Comparison of ENCODE assay signal across 8 mouse cellular contexts in the genomic region with DNA sequence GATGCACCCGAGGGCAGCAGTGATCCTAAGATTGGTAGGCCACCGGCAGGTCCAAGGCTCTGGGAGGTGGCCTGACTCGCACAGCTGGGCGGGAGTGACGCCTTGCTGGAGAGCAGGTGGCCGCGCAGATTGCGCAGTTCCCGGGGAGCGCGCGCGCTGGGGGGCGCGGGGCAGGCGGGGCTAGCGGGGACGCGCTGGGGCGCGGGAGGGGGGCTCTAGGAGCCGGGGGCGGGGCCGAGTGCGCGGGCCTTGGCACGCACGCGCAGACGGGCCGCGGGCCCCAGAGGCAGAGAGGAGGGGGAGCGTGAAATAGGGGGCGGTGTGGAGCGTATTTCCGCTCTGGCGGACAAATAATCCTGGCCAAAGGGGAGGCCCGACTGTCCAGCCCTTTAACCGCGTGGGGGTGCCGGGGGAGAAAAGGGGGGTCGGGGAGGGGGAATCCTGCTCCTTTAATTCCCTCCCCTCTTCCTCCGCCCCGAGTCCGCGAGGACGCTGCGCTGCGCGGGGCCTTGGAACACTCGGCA. TPM values are rescaled to one million over a fixed set of nuclear protein-coding genes. Genes with fewer than 3 reads are reported as not detected.
DNase-seq lines count a peak whose midpoint lies in the region; ATAC-seq and TF ChIP-seq lines count a peak whose summit lies in the region.

No protein-coding gene starts in this region.

- under 1% methylated on average over 46 of the region's 51 CpGs for WGBS in embryonic facial prominence, embryonic 10.5 days
- under 1% methylated on average over 31 of the region's 51 CpGs for WGBS in intestine, postnatal 0 days
- WGBS in midbrain, embryonic 11.5 days: 0% methylated on average over 39 of the region's 51 CpGs

- no peaks in the 10 kb centered on the region for H3K27me3 ChIP-seq in embryonic facial prominence, embryonic 10.5 days (replicated peaks; ENCODE audit: low read depth, poor library complexity, severe bottlenecking)
- H3K27me3 ChIP-seq in intestine, postnatal 0 days (replicated peaks; ENCODE audit: control insufficient read depth, insufficient read depth, low read length): no peaks in the 10 kb centered on the region
- H3K27me3 ChIP-seq in midbrain, embryonic 11.5 days (ENCODE audit: control insufficient read depth, insufficient read depth, low read length): no peaks in the 10 kb centered on the region

- peak overlapping the region; percentile 97 for H3K4me2 ChIP-seq in intestine, postnatal 0 days (replicated peaks; ENCODE audit: low read depth)
- peak overlapping the region; percentile 66 for H3K4me2 ChIP-seq in midbrain, embryonic 11.5 days

- H3K27ac ChIP-seq in embryonic facial prominence, embryonic 10.5 days (replicated peaks): peak overlapping the region; percentile 99
- H3K27ac ChIP-seq in intestine, postnatal 0 days (ENCODE audit: low read depth, low read length): peak overlapping the region; percentile 89
- peak overlapping the region; percentile 83 for H3K27ac ChIP-seq in midbrain, embryonic 11.5 days (ENCODE audit: low read depth, low read length)

- H3K36me3 ChIP-seq in embryonic facial prominence, embryonic 10.5 days (replicated peaks): peaks cover 18% of the 10 kb centered on the region
- H3K36me3 ChIP-seq in intestine, postnatal 0 days (ENCODE audit: control insufficient read depth, insufficient read depth): no peaks in the 10 kb centered on the region; the same call in 1 of the 2 replicates
- peaks cover 9% of the 10 kb centered on the region for H3K36me3 ChIP-seq in midbrain, embryonic 11.5 days (ENCODE audit: control insufficient read depth, insufficient read depth, low read length)

- peak; percentile 77 for ATAC-seq in granulocyte monocyte progenitor cell, adult 5-6 weeks (replicated peaks; ENCODE audit: poor library complexity, severe bottlenecking)
- ATAC-seq in intestine, postnatal 0 days: peak; percentile 77
- ATAC-seq in midbrain, embryonic 11.5 days (ENCODE audit: low FRiP score): peak; percentile 88

- peak overlapping the region; percentile 77 for H3K9ac ChIP-seq in intestine, postnatal 0 days (ENCODE audit: low read depth, low read length)
- H3K9ac ChIP-seq in midbrain, embryonic 11.5 days (ENCODE audit: low read length): peak overlapping the region; percentile 97

- H3K4me3 ChIP-seq in embryonic facial prominence, embryonic 10.5 days: peak overlapping the region; percentile 99
- peak overlapping the region; percentile 68 for H3K4me3 ChIP-seq in intestine, postnatal 0 days (ENCODE audit: low read depth, low read length)
- H3K4me3 ChIP-seq in midbrain, embryonic 11.5 days (ENCODE audit: low read depth, low read length): peak overlapping the region; percentile 86

- peaks cover 46% of the 10 kb centered on the region for H3K4me1 ChIP-seq in embryonic facial prominence, embryonic 10.5 days
- H3K4me1 ChIP-seq in intestine, postnatal 0 days (replicated peaks; ENCODE audit: control insufficient read depth, insufficient read depth, low read length): no peaks in the 10 kb centered on the region
- H3K4me1 ChIP-seq in midbrain, embryonic 11.5 days (ENCODE audit: control insufficient read depth, insufficient read depth, low read length): peaks cover 24% of the 10 kb centered on the region

- intact Hi-C loops in left cerebral cortex, postnatal 4 days (cut with DNase I): loop anchor here (5.0 kb wide), 1 partner anchor 42 kb away; the partner anchor contains the start of genes Nelfe and Skiv2l

- peak; percentile 45 for TF ChIP-seq CTCF in intestine, postnatal 0 days (IDR thresholded peaks at IDR 0.05; ENCODE audit: low read depth)

- H3K9me3 ChIP-seq in embryonic facial prominence, embryonic 10.5 days: peaks cover 4% of the 10 kb centered on the region; the same call in 1 of the 2 replicates
- H3K9me3 ChIP-seq in intestine, postnatal 0 days (ENCODE audit: control insufficient read depth): no peaks in the 10 kb centered on the region
- H3K9me3 ChIP-seq in midbrain, embryonic 11.5 days (ENCODE audit: control insufficient read depth, low read length): no peaks in the 10 kb centered on the region

- DNase-seq in adrenal gland, postnatal 14 days: peak; percentile 97
- DNase-seq in embryonic facial prominence, embryonic 10.5 days (ENCODE audit: low spot score): peak; percentile 98
- DNase-seq in left cerebral cortex, postnatal 4 days: peak; percentile 98
- DNase-seq in midbrain, embryonic 11.5 days (ENCODE audit: low spot score, missing footprints): peak; percentile 100
- peak; percentile 98 for DNase-seq in right cerebral cortex, postnatal 4 days
- peak; percentile 96 for DNase-seq in yolk sac, embryonic 10.5 days (ENCODE audit: low spot score)

RNA-seq across cellular contexts. Expression of gene C2, which starts 3.9 kb away (rescaled TPM):
- total RNA-seq in adrenal gland, postnatal 14 days (2021): 43.2 and 54.5 TPM in 2 replicates
- 0.55 and 1.6 TPM in 2 replicates for polyA plus RNA-seq in embryonic facial prominence, embryonic 10.5 days (2016; fragmentation: Nextera tagmentation; extraction: Ambion mirVana)
- total RNA-seq in granulocyte monocyte progenitor cell, adult 5-6 weeks (2014; fragmentation: Nextera tagmentation): 1.5 and 7.7 TPM in 2 replicates
- total RNA-seq in granulocyte monocyte progenitor cell, adult 5-6 weeks (2017): 0.47 TPM in 1 of 2 replicates, not detected in the other
- polyA plus RNA-seq in intestine, postnatal 0 days (2015; fragmentation: Nextera tagmentation; extraction: Ambion mirVana): 60.3 and 66.2 TPM in 2 replicates
- total RNA-seq in left cerebral cortex, postnatal 4 days (2021): 1 to 10 TPM; 2.1 to 3.2 TPM
- 0.83 and 1.5 TPM in 2 replicates for polyA plus RNA-seq in midbrain, embryonic 11.5 days (2014; fragmentation: Nextera tagmentation; extraction: Ambion mirVana)

RNA-seq across cellular contexts. Expression of gene Ehmt2, which starts 4.1 kb away (rescaled TPM):
- total RNA-seq in adrenal gland, postnatal 14 days (2021): 112 and 134 TPM in 2 replicates
- 96.5 and 103 TPM in 2 replicates for polyA plus RNA-seq in embryonic facial prominence, embryonic 10.5 days (2016; fragmentation: Nextera tagmentation; extraction: Ambion mirVana)
- 78.2 and 87.0 TPM in 2 replicates for total RNA-seq in granulocyte monocyte progenitor cell, adult 5-6 weeks (2014; fragmentation: Nextera tagmentation)
- total RNA-seq in granulocyte monocyte progenitor cell, adult 5-6 weeks (2017): 90.9 and 120 TPM in 2 replicates
- 35.8 and 40.3 TPM in 2 replicates for polyA plus RNA-seq in intestine, postnatal 0 days (2015; fragmentation: Nextera tagmentation; extraction: Ambion mirVana)
- total RNA-seq in left cerebral cortex, postnatal 4 days (2021): 100 to 1,000 TPM; 232 to 251 TPM
- 56.9 and 60.5 TPM in 2 replicates for polyA plus RNA-seq in midbrain, embryonic 11.5 days (2014; fragmentation: Nextera tagmentation; extraction: Ambion mirVana)

RNA-seq across cellular contexts. Expression of gene Gm20547, which starts 12.3 kb away (rescaled TPM):
- total RNA-seq in adrenal gland, postnatal 14 days (2021): not detected in 2 replicates
- polyA plus RNA-seq in embryonic facial prominence, embryonic 10.5 days (2016; fragmentation: Nextera tagmentation; extraction: Ambion mirVana): not detected in 2 replicates
- total RNA-seq in granulocyte monocyte progenitor cell, adult 5-6 weeks (2014; fragmentation: Nextera tagmentation): not detected in 2 replicates
- total RNA-seq in granulocyte monocyte progenitor cell, adult 5-6 weeks (2017): not detected in 2 replicates
- polyA plus RNA-seq in intestine, postnatal 0 days (2015; fragmentation: Nextera tagmentation; extraction: Ambion mirVana): not detected in 2 replicates
- total RNA-seq in left cerebral cortex, postnatal 4 days (2021): not detected
- polyA plus RNA-seq in midbrain, embryonic 11.5 days (2014; fragmentation: Nextera tagmentation; extraction: Ambion mirVana): 0.05 and 0.15 TPM in 2 replicates

RNA-seq across cellular contexts. Expression of gene Zbtb12, which starts 14.9 kb away (rescaled TPM):
- total RNA-seq in adrenal gland, postnatal 14 days (2021): 13.8 and 15.2 TPM in 2 replicates
- 4.8 and 6.2 TPM in 2 replicates for polyA plus RNA-seq in embryonic facial prominence, embryonic 10.5 days (2016; fragmentation: Nextera tagmentation; extraction: Ambion mirVana)
- total RNA-seq in granulocyte monocyte progenitor cell, adult 5-6 weeks (2014; fragmentation: Nextera tagmentation): 12.2 and 14.2 TPM in 2 replicates
- 13.3 and 15.3 TPM in 2 replicates for total RNA-seq in granulocyte monocyte progenitor cell, adult 5-6 weeks (2017)
- 0.74 and 1.1 TPM in 2 replicates for polyA plus RNA-seq in intestine, postnatal 0 days (2015; fragmentation: Nextera tagmentation; extraction: Ambion mirVana)
- total RNA-seq in left cerebral cortex, postnatal 4 days (2021): 10 to 100 TPM; 35.4 to 38.3 TPM
- 2.5 and 2.9 TPM in 2 replicates for polyA plus RNA-seq in midbrain, embryonic 11.5 days (2014; fragmentation: Nextera tagmentation; extraction: Ambion mirVana)

RNA-seq across cellular contexts. Expression of gene Slc44a4, which starts 20.1 kb away (rescaled TPM):
- 1.5 and 1.7 TPM in 2 replicates for total RNA-seq in adrenal gland, postnatal 14 days (2021)
- polyA plus RNA-seq in embryonic facial prominence, embryonic 10.5 days (2016; fragmentation: Nextera tagmentation; extraction: Ambion mirVana): 0.21 and 0.44 TPM in 2 replicates
- 0.41 TPM in 1 of 2 replicates, not detected in the other for total RNA-seq in granulocyte monocyte progenitor cell, adult 5-6 weeks (2014; fragmentation: Nextera tagmentation)
- 0.78 and 1.8 TPM in 2 replicates for total RNA-seq in granulocyte monocyte progenitor cell, adult 5-6 weeks (2017)
- polyA plus RNA-seq in intestine, postnatal 0 days (2015; fragmentation: Nextera tagmentation; extraction: Ambion mirVana): 119 and 128 TPM in 2 replicates
- total RNA-seq in left cerebral cortex, postnatal 4 days (2021): under 1 TPM in 1 of 2 experiments, not detected in 1; 0.20 TPM
- not detected in 2 replicates for polyA plus RNA-seq in midbrain, embryonic 11.5 days (2014; fragmentation: Nextera tagmentation; extraction: Ambion mirVana)

Comparison
In these comparisons a context has a peak if more than half of its experiments do, and no peak if none do; other contexts are left out.
1. Peak in every context shown above with its lines: DNase-seq, ATAC-seq, H3K4me3 ChIP-seq and H3K27ac ChIP-seq.